Mouse (Mus musculus) activated CD4-positive, CD25-positive, alpha-beta regulatory T cell (primary cell): ENCODE measurements around the gene 4933414I15Rik. TPM values are rescaled to one million over a fixed set of nuclear protein-coding genes. Genes with fewer than 3 reads are reported as not detected.

ENCODE experiments used
- polyA plus RNA-seq, 2 experiments: library from polyadenylated mRNA; unstranded; fragments of 100-300 nt; shearing (Covaris generic); gene quantifications; one replicate each; pipeline ENCODE4 v1.2.1; 2017

The 4933414I15Rik gene
- under 1 TPM in 1 of 2 experiments, not detected in 1; 0.41 TPM for polyA plus RNA-seq

GRCm38 (mm10) chr11:50943506-50943905 is at the start of gene 4933414I15Rik:
TSS of gene 4933414I15Rik (minus strand) at chr11:50943765.

GRCm38 (mm10) chr11:50981667-50982066 is 38.1 kb upstream of the 4933414I15Rik start, which contains the start of gene Olfr1377:
TSS of gene Olfr1377 (plus strand) at chr11:50981967.

GRCm38 (mm10) chr11:50966230-50966629 is 22.7 kb upstream of the 4933414I15Rik start, which contains the start of gene Olfr1378:
TSS of gene Olfr1378 (plus strand) at chr11:50966530.

GRCm38 (mm10) chr11:50953665-50954064 is 10.1 kb upstream of the 4933414I15Rik start, which contains the start of gene Prop1:
TSS of gene Prop1 (minus strand) at chr11:50953765.

GRCm38 (mm10) chr11:50931451-50931866 is 12.1 kb downstream of the 4933414I15Rik start, which contains the start of gene Zfp354b:
TSS of gene Zfp354b (minus strand) at chr11:50931633.

GRCm38 (mm10) chr11:50915671-50916320 is 27.8 kb downstream of the 4933414I15Rik start, which contains the start of gene Zfp2:
TSS of gene Zfp2 (minus strand) at chr11:50916165.

Other genes starting within 250 kb of the 4933414I15Rik start
- gene Zfp354c, start 116.0 kb downstream of the 4933414I15Rik start, polyA plus RNA-seq: 1 to 10 TPM; 1.3 to 5.0 TPM
- under 1 TPM in 1 of 2 experiments, not detected in 1; 0.88 TPM for gene Zfp879, start 102.2 kb downstream of the 4933414I15Rik start, polyA plus RNA-seq
- gene Grm6, start 93.1 kb downstream of the 4933414I15Rik start, polyA plus RNA-seq: under 1 TPM in 1 of 2 experiments, not detected in 1; 0.32 TPM
- gene Zfp454, start 56.1 kb downstream of the 4933414I15Rik start, polyA plus RNA-seq: not detected
- gene Zfp2, start 27.6 kb downstream of the 4933414I15Rik start, polyA plus RNA-seq: 1 to 10 TPM in 1 of 2 experiments, under 1 TPM in 1; 0.33 to 1.5 TPM
- gene Zfp354b, start 12.1 kb downstream of the 4933414I15Rik start, polyA plus RNA-seq: under 1 TPM in 1 of 2 experiments, not detected in 1; 0.66 TPM
- gene Prop1, start 10.0 kb upstream of the 4933414I15Rik start, polyA plus RNA-seq: not detected
- not detected for gene Olfr1378, start 22.8 kb upstream of the 4933414I15Rik start, polyA plus RNA-seq
- gene Olfr1377, start 38.2 kb upstream of the 4933414I15Rik start, polyA plus RNA-seq: under 1 TPM in 1 of 2 experiments, not detected in 1; 0.41 TPM
- gene Olfr51, start 59.8 kb upstream of the 4933414I15Rik start, polyA plus RNA-seq: not detected
- gene Olfr54, start 70.5 kb upstream of the 4933414I15Rik start, polyA plus RNA-seq: under 1 TPM in 1 of 2 experiments, not detected in 1; 0.06 TPM
- gene Olfr1375, start 104.3 kb upstream of the 4933414I15Rik start, polyA plus RNA-seq: not detected
- gene Zfp354a, start 115.5 kb upstream of the 4933414I15Rik start, polyA plus RNA-seq: not detected